Mouse (Mus musculus): ENCODE data around the gene Pex11g. TPM values are rescaled to one million over a fixed set of nuclear protein-coding genes. Genes with fewer than 3 reads are reported as not detected.

Gene Pex11g
- polyA plus RNA-seq, 1 experiment from 2014 or later, result 9.1 TPM

GRCm38 (mm10) chr8:3449226-3449625 is 18.3 kb downstream of the Pex11g start:
- no peak for TF ChIP-seq EP300 (IDR thresholded peaks at IDR 0.05)
- TF ChIP-seq CTCF (IDR thresholded peaks at IDR 0.05), result no peak
- Histone ChIP-seq H3K27me3 (replicated peaks; ENCODE audit: insufficient read depth, low read length) (no peaks in the 10 kb centered on the region), H3K27ac (ENCODE audit: low read length) (no peak overlapping the region), H3K4me1 (ENCODE audit: insufficient read depth, low read depth, low read length) (no peaks in the 10 kb centered on the region), H3K4me3 (ENCODE audit: low read depth, low read length) (no peak overlapping the region), H3K36me3 (ENCODE audit: insufficient read depth, low read length) (peaks cover 20% of the 10 kb centered on the region), H3K9ac (replicated peaks; ENCODE audit: low read depth) (no peak overlapping the region), H3K9me3 (ENCODE audit: low read length) (no peaks in the 10 kb centered on the region), H3K4me2 (replicated peaks; ENCODE audit: low read depth, low read length) (no peak overlapping the region)
- ATAC-seq (no peak), DNase-seq (ENCODE audit: low spot score) (no peak)
- 95% methylated on average over 2 of the region's 2 CpGs for WGBS

- ATAC-seq (no peak), DNase-seq (ENCODE audit: low spot score) (no peak)
- no peaks in the 10 kb centered on the region for H3K4me1 ChIP-seq (ENCODE audit: insufficient read depth, low read depth, low read length)
- no peak overlapping the region for H3K9ac ChIP-seq (replicated peaks; ENCODE audit: low read depth)
- H3K27me3 ChIP-seq (replicated peaks; ENCODE audit: insufficient read depth, low read length), result no peaks in the 10 kb centered on the region
- no peak for TF ChIP-seq EP300 (IDR thresholded peaks at IDR 0.05)
- TF ChIP-seq CTCF (IDR thresholded peaks at IDR 0.05), result peak; percentile 51
- no peak overlapping the region for H3K4me3 ChIP-seq (ENCODE audit: low read depth, low read length)
- peaks cover 44% of the 10 kb centered on the region for H3K36me3 ChIP-seq (ENCODE audit: insufficient read depth, low read length)
- no peak overlapping the region for H3K27ac ChIP-seq (ENCODE audit: low read length)
- WGBS, result 76% methylated on average over 12 of the region's 12 CpGs
- no peak overlapping the region for H3K4me2 ChIP-seq (replicated peaks; ENCODE audit: low read depth, low read length)
- no peaks in the 10 kb centered on the region for H3K9me3 ChIP-seq (ENCODE audit: low read length)
Measured at GRCm38 (mm10) chr8:3439510-3439909, 28.0 kb downstream of the Pex11g start.

DNA sequence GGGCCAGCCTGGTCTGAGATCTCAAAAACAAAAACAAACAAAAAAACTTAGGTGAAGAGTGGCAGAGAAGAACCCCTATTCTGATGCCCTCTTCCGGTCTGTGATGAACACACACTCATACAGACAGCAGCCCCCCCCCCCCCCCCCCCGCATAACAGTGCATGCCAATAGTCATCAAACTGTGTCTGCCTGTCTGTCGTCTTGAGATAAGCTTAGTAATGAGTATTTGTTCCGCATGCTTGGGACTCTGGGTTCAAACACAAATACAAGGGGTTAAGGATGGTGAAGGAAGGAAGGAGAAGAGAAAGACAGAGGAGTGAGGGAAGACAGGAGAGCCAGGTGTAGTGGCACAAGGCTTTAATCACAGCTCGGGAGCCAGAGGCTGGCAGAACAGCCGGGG is 31.0 kb downstream of the Pex11g start:
- WGBS, result 80% methylated on average over 5 of the region's 6 CpGs
- H3K36me3 ChIP-seq (ENCODE audit: insufficient read depth, low read length), result peaks cover 55% of the 10 kb centered on the region

GRCm38 (mm10) chr8:3431113-3431512 is 36.4 kb downstream of the Pex11g start:
- TF ChIP-seq CTCF (IDR thresholded peaks at IDR 0.05), result no peak
- no peak for TF ChIP-seq EP300 (IDR thresholded peaks at IDR 0.05)
- WGBS, result 86% methylated on average over 3 of the region's 3 CpGs
- no peak overlapping the region for H3K9ac ChIP-seq (replicated peaks; ENCODE audit: low read depth)
- ATAC-seq, result no peak
- DNase-seq (ENCODE audit: low spot score), result no peak
- H3K36me3 ChIP-seq (ENCODE audit: insufficient read depth, low read length), result peaks cover 37% of the 10 kb centered on the region
- H3K4me1 ChIP-seq (ENCODE audit: insufficient read depth, low read depth, low read length), result no peaks in the 10 kb centered on the region
- no peak overlapping the region for H3K27ac ChIP-seq (ENCODE audit: low read length)
- no peaks in the 10 kb centered on the region for H3K27me3 ChIP-seq (replicated peaks; ENCODE audit: insufficient read depth, low read length)
- no peak overlapping the region for H3K4me2 ChIP-seq (replicated peaks; ENCODE audit: low read depth, low read length)
- H3K9me3 ChIP-seq (ENCODE audit: low read length), result no peaks in the 10 kb centered on the region
- no peak overlapping the region for H3K4me3 ChIP-seq (ENCODE audit: low read depth, low read length)

More for the DNA sequence above, 31.0 kb downstream of the Pex11g start:
- no peak for TF ChIP-seq CTCF (IDR thresholded peaks at IDR 0.05)
- no peak for TF ChIP-seq EP300 (IDR thresholded peaks at IDR 0.05)
- Histone ChIP-seq H3K27me3 (replicated peaks; ENCODE audit: insufficient read depth, low read length) (no peaks in the 10 kb centered on the region), H3K4me2 (replicated peaks; ENCODE audit: low read depth, low read length) (no peak overlapping the region), H3K4me1 (ENCODE audit: insufficient read depth, low read depth, low read length) (no peaks in the 10 kb centered on the region), H3K9me3 (ENCODE audit: low read length) (no peaks in the 10 kb centered on the region), H3K27ac (ENCODE audit: low read length) (no peak overlapping the region), H3K9ac (replicated peaks; ENCODE audit: low read depth) (no peak overlapping the region), H3K4me3 (ENCODE audit: low read depth, low read length) (no peak overlapping the region)
- ATAC-seq (no peak), DNase-seq (ENCODE audit: low spot score) (no peak)

GRCm38 (mm10) chr8:3429966-3430365 is 37.5 kb downstream of the Pex11g start:
- H3K4me2 ChIP-seq (replicated peaks; ENCODE audit: low read depth, low read length), result no peak overlapping the region
- no peak overlapping the region for H3K9ac ChIP-seq (replicated peaks; ENCODE audit: low read depth)
- ATAC-seq (peak; percentile 88), DNase-seq (ENCODE audit: low spot score) (peak; percentile 74)
- H3K27ac ChIP-seq (ENCODE audit: low read length), result no peak overlapping the region
- H3K27me3 ChIP-seq (replicated peaks; ENCODE audit: insufficient read depth, low read length), result no peaks in the 10 kb centered on the region
- H3K4me3 ChIP-seq (ENCODE audit: low read depth, low read length), result no peak overlapping the region
- peaks cover 29% of the 10 kb centered on the region; the same call in 1 of the 2 replicates for H3K36me3 ChIP-seq (ENCODE audit: insufficient read depth, low read length)
- no peaks in the 10 kb centered on the region for H3K9me3 ChIP-seq (ENCODE audit: low read length)
- WGBS, result 55% methylated on average over 2 of the region's 2 CpGs
- H3K4me1 ChIP-seq (ENCODE audit: insufficient read depth, low read depth, low read length), result no peaks in the 10 kb centered on the region
- TF ChIP-seq EP300 (IDR thresholded peaks at IDR 0.05) (peak; percentile 36; the same call in 1 of the 2 replicates), CTCF (IDR thresholded peaks at IDR 0.05) (no peak)

- no peak for DNase-seq (ENCODE audit: low spot score)
- no peak for TF ChIP-seq CTCF (IDR thresholded peaks at IDR 0.05)
- TF ChIP-seq EP300 (IDR thresholded peaks at IDR 0.05), result no peak
- no peak overlapping the region for H3K4me3 ChIP-seq (ENCODE audit: low read depth, low read length)
- H3K27ac ChIP-seq (ENCODE audit: low read length), result no peak overlapping the region
- H3K9ac ChIP-seq (replicated peaks; ENCODE audit: low read depth), result no peak overlapping the region
- no peak for ATAC-seq
- H3K9me3 ChIP-seq (ENCODE audit: low read length), result no peaks in the 10 kb centered on the region
- no peak overlapping the region for H3K4me2 ChIP-seq (replicated peaks; ENCODE audit: low read depth, low read length)
- H3K36me3 ChIP-seq (ENCODE audit: insufficient read depth, low read length), result peaks cover 20% of the 10 kb centered on the region; the same call in 1 of the 2 replicates
- no peaks in the 10 kb centered on the region for H3K4me1 ChIP-seq (ENCODE audit: insufficient read depth, low read depth, low read length)
- 78% methylated on average over 2 of the region's 2 CpGs for WGBS
- no peaks in the 10 kb centered on the region for H3K27me3 ChIP-seq (replicated peaks; ENCODE audit: insufficient read depth, low read length)
Measured at GRCm38 (mm10) chr8:3428426-3428825, 39.1 kb downstream of the Pex11g start.

GRCm38 (mm10) chr8:3426211-3426610 is 41.3 kb downstream of the Pex11g start:
- ATAC-seq (peak; percentile 41; the same call in 1 of the 2 replicates), DNase-seq (ENCODE audit: low spot score) (peak; percentile 50)
- no peak overlapping the region for H3K4me3 ChIP-seq (ENCODE audit: low read depth, low read length)
- H3K4me2 ChIP-seq (replicated peaks; ENCODE audit: low read depth, low read length), result no peak overlapping the region
- 73% methylated on average over 3 of the region's 3 CpGs for WGBS
- H3K27ac ChIP-seq (ENCODE audit: low read length), result no peak overlapping the region
- no peaks in the 10 kb centered on the region for H3K27me3 ChIP-seq (replicated peaks; ENCODE audit: insufficient read depth, low read length)
- H3K4me1 ChIP-seq (ENCODE audit: insufficient read depth, low read depth, low read length), result no peaks in the 10 kb centered on the region
- H3K36me3 ChIP-seq (ENCODE audit: insufficient read depth, low read length), result peaks cover 13% of the 10 kb centered on the region; the same call in 1 of the 2 replicates
- TF ChIP-seq CTCF (IDR thresholded peaks at IDR 0.05) (no peak), EP300 (IDR thresholded peaks at IDR 0.05) (no peak)
- H3K9ac ChIP-seq (replicated peaks; ENCODE audit: low read depth), result no peak overlapping the region
- H3K9me3 ChIP-seq (ENCODE audit: low read length), result no peaks in the 10 kb centered on the region

All from lung, postnatal 0 days (tissue).